Mouse (Mus musculus) layer of hippocampus, adult 2 months (tissue): ENCODE results near the gene Polr1a. TPM values are rescaled to one million over a fixed set of nuclear protein-coding genes. Genes with fewer than 3 reads are reported as not detected.
A peak's percentile ranks its signal among the peaks of the same experiment; 100 is the strongest.

Source experiments
- DNase-seq, 2 experiments: peaks; one replicate each; pipeline ENCODE4 v3.0.0; 2022; ENCODE audit warnings: low spot score in 2 of 2
- H3K27ac ChIP-seq: fragments of 200-600 bp; 2 replicates; pipeline ENCODE4 v1.8.1; 2022
- H3K4me3 ChIP-seq: fragments of 200-600 bp; 2 replicates; pipeline ENCODE4 v1.8.1; 2022; ENCODE audit warnings: mild to moderate bottlenecking
- CTCF ChIP-seq: fragments of 200-600 bp; conservative IDR thresholded peaks from 2 replicates; pipeline ENCODE4 v1.8.1; 2022; ENCODE audit warnings: antibody characterized with exemption, mild to moderate bottlenecking, moderate library complexity
- total RNA-seq, 2 experiments: library from RNA; stranded (reverse); gene quantifications; 2 replicates each; pipeline ENCODE4 v1.2.3; 2021

Gene Polr1a
- total RNA-seq, 2 experiments from 2014 or later, result 33.7 to 35.4 TPM

DNA sequence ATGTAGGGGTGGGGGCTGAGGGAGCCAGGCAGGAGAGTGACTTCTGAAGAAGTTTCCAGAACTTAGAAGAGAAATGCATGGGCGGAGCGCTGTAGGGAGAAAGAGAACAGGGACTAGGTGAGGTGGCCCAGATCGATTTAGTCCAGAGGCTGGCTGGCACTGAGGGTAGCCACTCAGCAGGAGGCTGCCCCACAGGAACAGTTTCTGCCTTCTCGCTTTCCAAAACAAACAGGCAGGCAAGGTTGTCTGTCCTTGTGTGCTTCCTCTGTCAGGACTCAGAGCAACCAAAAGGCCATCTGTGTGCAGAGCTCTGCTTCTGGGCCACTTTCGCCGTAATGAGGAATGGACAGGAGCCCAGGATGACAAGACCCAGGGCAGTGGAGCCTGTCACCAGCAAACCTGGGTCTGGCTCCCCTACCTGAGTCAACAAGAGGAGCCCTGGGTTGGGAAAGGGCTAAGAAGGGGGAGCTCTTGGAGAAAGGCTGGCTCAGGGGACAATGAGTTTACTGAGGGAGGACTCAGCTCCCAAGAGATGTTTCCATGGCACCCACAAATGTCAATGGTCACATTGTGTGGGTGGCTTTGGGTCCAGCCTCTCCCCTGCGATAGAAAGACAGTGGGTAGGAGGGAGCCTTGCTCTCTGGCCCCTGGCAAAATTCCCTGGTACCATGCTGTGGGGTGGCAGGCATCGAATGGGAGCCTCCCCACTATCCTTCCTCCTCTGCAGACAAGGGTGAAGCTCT is 82.5 kb downstream of the Polr1a start:
- peak in 1 of 2 experiments; percentile 69 for DNase-seq
- TF ChIP-seq CTCF, result no peak
- Histone ChIP-seq H3K27ac (peak overlapping the region; percentile 83), H3K4me3 (no peak overlapping the region)

- Histone ChIP-seq H3K27ac (peak overlapping the region; percentile 32; the same call in 1 of the 2 replicates), H3K4me3 (no peak overlapping the region)
- TF ChIP-seq CTCF, result no peak
- DNase-seq, result no peak
These were observed 83.1 kb downstream of the Polr1a start for GRCm38 (mm10) chr6:71991933-71992325.

- no peak for DNase-seq
- no peak for TF ChIP-seq CTCF
- Histone ChIP-seq H3K4me3 (no peak overlapping the region), H3K27ac (no peak overlapping the region)
These were observed 85.2 kb downstream of the Polr1a start for GRCm38 (mm10) chr6:71994004-71994403.

- H3K27ac ChIP-seq, result no peak overlapping the region
- DNase-seq, result no peak
- no peak for TF ChIP-seq CTCF
These were observed 86.2 kb downstream of the Polr1a start for GRCm38 (mm10) chr6:71995081-71995480.

DNA sequence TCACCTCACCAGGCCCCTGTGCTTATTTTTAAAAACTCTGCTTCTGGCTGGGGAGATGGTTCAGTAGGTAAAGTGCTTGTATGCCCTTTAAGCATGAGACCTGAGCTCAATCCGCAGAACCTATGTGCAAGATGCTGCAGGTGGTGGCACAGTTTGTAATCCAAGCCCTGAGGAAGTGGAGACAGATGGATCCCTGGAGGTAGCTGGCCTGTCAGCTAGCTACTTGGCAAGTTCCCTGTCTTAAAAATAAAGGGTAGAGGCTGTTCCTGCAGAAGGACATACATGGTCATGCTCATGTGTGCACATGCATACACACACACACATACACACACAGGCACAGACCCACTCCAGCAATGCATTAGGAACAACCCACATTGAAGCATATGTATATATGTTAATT is 88.4 kb downstream of the Polr1a start:
- Histone ChIP-seq H3K27ac (peak overlapping the region; percentile 36; the same call in 1 of the 2 replicates), H3K4me3 (no peak overlapping the region)
- no peak for DNase-seq
- TF ChIP-seq CTCF, result no peak

More at GRCm38 (mm10) chr6:71995081-71995480, 86.2 kb downstream of the Polr1a start:
- H3K4me3 ChIP-seq, result no peak overlapping the region

GRCm38 (mm10) chr6:71999917-72000512 is 91.2 kb downstream of the Polr1a start:
- DNase-seq, result no peak
- Histone ChIP-seq H3K27ac (peak overlapping the region; percentile 21; the same call in 1 of the 2 replicates), H3K4me3 (no peak overlapping the region)
- TF ChIP-seq CTCF, result no peak

DNA sequence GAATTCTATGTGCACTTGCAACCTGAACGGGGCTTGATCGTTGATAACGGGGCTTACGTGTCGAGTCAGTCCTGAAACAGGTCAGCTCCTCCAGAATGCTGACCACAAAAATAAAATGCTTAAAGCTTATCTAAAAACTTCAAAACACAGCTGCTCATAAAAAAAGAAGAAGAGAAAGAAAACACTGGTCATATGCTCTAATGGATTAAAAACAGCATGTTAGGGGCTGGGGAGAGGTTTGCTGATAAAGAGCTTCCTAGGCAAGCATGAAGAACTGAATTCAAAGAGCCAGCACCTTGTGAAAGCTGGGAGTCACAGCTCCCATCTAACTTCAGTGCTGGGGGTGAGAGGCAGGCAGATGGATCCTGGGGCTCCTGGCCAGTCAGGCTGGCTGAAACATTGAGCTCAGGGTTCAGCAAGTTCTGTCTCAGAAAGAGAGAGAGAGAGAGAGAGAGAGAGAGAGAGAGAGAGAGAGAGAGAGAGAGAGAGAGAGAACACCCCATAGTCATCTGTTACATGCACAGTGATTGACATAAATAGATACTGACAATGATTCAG is 92.4 kb downstream of the Polr1a start:
- no peak overlapping the region for H3K27ac ChIP-seq

DNA sequence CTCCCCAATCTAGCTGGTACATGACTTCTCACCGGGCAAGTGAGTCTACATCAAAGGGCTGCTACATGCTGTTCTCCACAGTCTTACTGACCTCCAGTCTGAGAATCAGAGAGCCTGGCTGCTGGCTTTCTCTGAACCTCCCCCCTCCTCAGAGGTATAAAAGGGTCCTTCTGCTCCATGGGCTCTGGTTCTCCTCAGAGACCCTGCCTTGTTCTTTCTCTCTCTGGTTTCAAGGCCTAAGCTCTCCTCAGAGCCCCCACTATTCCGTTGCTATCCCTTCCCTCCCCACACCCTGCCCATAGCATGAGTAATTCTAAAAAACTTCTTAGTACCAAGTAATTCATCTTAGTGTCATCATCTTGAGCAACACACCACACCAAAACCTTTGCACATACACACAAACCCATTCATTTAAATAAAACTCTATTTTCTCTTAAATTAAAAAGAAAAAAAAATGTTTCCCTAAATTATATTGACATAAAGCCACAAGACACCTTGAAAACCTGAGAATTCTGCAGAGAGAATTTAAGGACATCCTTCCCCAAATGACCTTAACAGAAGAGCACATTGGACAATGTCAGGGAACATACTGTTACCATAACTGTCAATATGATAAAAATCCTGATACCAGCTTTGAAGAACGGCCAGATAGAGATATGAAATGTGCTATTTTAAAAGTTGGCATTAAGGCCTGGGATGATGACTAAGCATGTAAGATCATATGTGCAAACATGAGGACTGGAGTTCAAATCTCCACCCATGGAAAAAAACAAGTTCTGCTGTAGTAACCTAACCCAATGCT is 98.8 kb downstream of the Polr1a start:
- no peak overlapping the region for H3K4me3 ChIP-seq
- no peak for DNase-seq
- no peak overlapping the region for H3K27ac ChIP-seq
- no peak for TF ChIP-seq CTCF

More for the DNA sequence above, 92.4 kb downstream of the Polr1a start:
- TF ChIP-seq CTCF, result no peak
- H3K4me3 ChIP-seq, result no peak overlapping the region
- DNase-seq, result no peak

DNA sequence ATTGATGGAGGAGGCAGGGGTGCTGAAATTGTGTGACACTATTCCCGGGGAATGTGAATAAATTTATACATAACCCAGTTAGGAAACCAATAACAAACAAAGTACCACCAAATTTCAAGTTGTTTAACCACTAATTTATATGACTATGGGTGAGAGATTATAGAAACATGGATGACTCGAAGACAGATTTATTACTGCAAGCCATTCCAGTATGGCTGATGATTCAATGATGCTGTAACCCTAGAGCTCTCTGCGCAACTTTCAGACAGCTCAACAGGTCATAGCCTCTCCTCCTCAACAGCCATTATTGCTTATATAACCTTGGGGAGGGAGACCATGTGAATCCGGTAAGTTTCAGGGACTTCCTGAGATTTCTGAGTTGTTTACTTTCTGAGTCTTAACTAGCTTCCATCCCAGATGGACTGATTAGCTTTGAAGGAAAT is 99.4 kb downstream of the Polr1a start:
- no peak overlapping the region for H3K4me3 ChIP-seq
- no peak overlapping the region for H3K27ac ChIP-seq
- TF ChIP-seq CTCF, result no peak
- no peak for DNase-seq

DNA sequence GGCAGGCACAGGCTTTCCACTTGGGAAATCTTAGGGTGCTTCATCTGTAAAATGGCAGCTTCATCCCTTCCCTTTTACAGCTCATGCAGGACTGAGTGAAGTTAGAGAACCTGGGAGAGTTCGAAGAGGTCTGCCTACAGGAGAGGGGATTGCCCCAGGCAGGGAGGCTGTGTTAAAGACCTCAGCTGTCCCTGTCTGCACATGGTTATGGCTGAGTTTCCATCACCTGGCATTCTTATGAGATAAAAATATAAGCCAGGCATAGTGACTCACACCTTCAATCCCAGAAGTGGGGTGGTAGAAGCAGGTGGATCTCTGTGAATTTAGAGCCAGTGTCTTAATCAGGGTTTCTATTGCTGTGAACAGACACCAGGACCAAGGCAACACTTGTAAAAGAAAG is 100.6 kb downstream of the Polr1a start:
- no peak overlapping the region for H3K27ac ChIP-seq
- no peak for DNase-seq
- TF ChIP-seq CTCF, result no peak
- H3K4me3 ChIP-seq, result no peak overlapping the region

GRCm38 (mm10) chr6:72014033-72014432 is 105.2 kb downstream of the Polr1a start:
- TF ChIP-seq CTCF, result no peak
- H3K4me3 ChIP-seq, result no peak overlapping the region
- no peak for DNase-seq
- H3K27ac ChIP-seq, result peak overlapping the region; percentile 53; the same call in 1 of the 2 replicates

GRCm38 (mm10) chr6:72018052-72018451 is 109.2 kb downstream of the Polr1a start:
- no peak overlapping the region for H3K27ac ChIP-seq
- H3K4me3 ChIP-seq, result no peak overlapping the region
- no peak for DNase-seq
- TF ChIP-seq CTCF, result no peak

GRCm38 (mm10) chr6:72025497-72025896 is 116.6 kb downstream of the Polr1a start:
- Histone ChIP-seq H3K27ac (no peak overlapping the region), H3K4me3 (no peak overlapping the region)
- DNase-seq, result no peak
- TF ChIP-seq CTCF, result no peak
